Mouse (Mus musculus) kidney, postnatal 10 days (tissue): ENCODE measurements around the gene E2f6.
A peak's percentile ranks its signal among the peaks of the same experiment; 100 is the strongest.

Experiments
- DNase-seq: peaks from one replicate; pipeline ENCODE4 v3.0.0; 2021; ENCODE audit warnings: mixed read lengths

The E2f6 gene

GRCm38 (mm10) chr12:16875678-16876077 is 64.9 kb downstream of the E2f6 start:
- DNase-seq: peak; percentile 45

DNA sequence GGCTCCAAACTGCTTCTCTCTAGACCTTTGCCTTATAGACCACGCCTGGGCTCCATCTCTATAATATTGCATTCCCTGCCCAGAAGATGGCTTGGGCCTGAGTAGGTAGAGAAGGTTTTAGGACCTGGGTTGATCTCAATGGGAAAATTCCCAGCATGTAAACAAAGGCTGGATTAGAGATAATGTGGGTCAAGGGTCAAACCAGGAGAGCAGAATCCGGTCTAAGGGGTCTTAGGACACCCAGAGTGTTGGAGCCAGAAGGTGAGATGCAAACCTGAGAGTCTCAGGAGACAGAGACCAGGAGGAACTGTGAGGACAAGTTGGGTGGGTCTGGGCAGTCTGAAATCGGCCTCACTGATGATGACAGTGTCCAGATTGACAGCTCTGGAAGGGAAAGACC is 65.9 kb downstream of the E2f6 start:
- DNase-seq: no peak

DNA sequence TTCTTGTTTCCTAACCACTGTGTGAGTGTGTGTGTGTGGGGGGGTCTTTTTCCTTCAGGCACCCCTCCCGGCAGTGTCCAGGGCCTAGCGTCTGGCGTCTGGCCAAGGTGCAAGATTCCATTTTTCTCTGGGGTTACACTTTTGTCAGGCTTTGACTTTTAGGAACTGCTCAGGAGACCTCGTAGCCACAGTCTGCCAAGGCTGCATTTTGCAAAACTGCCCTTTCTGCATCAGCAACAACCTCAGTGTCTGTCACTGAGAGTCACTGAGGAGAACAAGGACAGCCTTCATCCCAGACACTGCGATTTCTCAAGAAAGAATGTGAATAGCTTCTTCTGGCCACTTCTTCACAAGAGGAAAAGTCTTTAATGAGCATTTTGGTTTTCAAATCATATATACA is 66.4 kb downstream of the E2f6 start:
- peak; percentile 61 for DNase-seq

GRCm38 (mm10) chr12:16877679-16878078 is 66.9 kb downstream of the E2f6 start:
- no peak for DNase-seq

DNA sequence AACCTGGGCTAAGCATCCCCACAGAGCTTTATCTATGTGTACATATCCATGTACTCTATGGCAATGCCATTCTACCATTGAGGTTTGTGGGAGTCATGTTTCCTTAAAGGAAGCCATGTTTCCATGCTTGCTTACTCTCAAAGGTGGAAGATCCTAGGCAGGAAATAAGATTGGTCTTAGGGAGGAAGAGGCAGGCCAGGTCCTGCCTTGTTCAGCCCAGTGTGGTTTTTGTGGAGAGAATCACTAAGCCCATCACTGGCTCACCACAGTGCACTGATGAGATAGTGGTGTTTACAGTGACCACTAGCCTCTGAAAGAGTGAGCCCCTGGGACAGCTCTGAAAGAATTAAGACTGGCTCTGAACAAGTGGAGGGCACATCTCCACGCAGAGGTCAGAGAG is 68.6 kb downstream of the E2f6 start:
- DNase-seq: no peak

GRCm38 (mm10) chr12:16880077-16880476 is 69.3 kb downstream of the E2f6 start:
- DNase-seq: no peak

DNA sequence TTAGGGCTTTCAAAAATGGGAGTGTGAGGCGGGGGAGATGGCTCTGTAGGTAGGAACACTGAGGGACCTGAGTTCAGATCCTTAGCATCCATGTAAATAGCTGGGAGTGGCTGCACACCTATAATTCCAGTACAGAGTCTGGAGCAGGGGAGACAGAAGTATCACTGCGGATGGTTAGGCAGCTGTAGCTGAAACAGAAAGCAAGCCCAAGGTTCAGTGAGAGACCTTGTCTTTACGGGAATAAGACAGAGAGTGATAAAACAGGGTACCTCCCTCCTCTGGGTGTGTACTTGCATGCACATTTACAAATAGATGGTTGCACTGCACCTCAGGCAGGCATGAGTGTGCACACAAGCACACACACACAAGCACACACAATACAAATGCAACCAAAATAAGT is 71.7 kb downstream of the E2f6 start:
- no peak for DNase-seq

DNA sequence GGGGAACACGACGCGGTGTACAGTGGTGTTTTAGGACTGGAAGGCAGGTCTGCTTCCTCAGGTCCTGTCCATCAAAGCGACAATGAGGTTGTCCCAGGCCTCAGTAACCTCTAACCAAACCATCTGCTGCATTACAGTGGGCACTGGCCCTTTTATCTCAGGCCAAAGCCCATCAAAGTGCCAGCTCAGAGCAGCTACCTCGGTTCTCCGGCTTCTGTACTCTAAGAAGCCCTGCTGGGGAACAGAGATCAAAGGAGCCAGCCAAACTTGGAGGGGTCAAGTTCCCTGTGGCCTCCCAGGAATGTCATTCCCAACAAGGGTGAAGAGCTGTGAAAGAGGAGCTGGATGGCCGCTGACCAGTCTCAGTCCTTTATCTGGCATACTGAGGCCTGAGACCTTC is 72.3 kb downstream of the E2f6 start:
- no peak for DNase-seq

DNA sequence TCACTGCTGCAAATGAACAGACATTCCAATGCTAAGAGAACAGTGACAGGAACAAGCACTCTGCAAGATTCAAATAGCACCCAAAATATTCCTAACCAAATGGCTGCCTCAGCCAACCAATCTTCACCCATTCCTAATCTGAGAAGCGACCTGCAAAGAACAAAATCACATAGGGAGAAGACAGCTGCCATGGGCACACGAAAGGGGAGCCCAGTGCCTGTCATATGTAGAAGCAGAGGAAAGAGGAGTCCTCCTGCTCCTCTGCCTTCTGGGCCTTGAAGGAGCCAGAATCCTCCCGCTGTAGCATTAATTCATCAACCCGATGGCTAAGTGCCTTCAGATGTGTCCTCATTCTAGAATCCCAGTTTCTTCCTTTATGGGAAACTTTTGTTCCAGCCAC is 73.8 kb downstream of the E2f6 start:
- no peak for DNase-seq

- no peak for DNase-seq
These were observed 75.6 kb downstream of the E2f6 start for GRCm38 (mm10) chr12:16886354-16886753.
